Mouse (Mus musculus): ENCODE results near the gene Dtnbp1.

DNA sequence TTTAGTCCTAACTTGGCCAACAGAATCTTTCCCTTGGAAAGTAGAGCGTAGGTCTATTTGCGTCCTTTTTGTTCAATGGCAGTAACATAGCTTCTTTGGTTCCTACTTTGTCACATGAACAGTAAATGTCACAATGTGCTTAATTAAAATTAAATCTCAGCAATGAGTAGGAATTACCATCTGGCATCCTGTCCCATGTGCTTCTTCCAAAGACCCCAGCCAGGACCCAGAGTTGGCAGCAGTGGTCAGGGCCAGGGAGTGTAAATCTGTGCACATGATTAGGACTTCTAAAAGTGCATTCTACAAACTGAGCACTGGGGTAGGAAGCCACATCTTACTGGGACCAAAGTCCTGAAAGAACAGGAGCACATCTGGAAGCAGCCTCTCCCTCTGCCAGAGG, 83.7 kb downstream of the Dtnbp1 start:
- TF ChIP-seq CEBPB (IDR thresholded peaks at IDR 0.05; ENCODE audit: insufficient read depth, poor library complexity, severe bottlenecking) (no peak), POLR2A (IDR thresholded peaks at IDR 0.05; ENCODE audit: insufficient read length, low read depth) (no peak), TCF3 (IDR thresholded peaks at IDR 0.05; ENCODE audit: insufficient read length, low read depth) (no peak), MAX (IDR thresholded peaks at IDR 0.05; ENCODE audit: low read depth) (no peak), TCF12 (IDR thresholded peaks at IDR 0.05; ENCODE audit: insufficient read depth, poor library complexity, severe bottlenecking) (no peak), MYOG (IDR thresholded peaks at IDR 0.05; ENCODE audit: control insufficient read depth in 1 of 3, insufficient read depth in 1 of 3, insufficient read length in 2 of 3, low read depth in 2 of 3) (no peak), E2F4 (IDR thresholded peaks at IDR 0.05; ENCODE audit: insufficient read depth) (no peak), POLR2AphosphoS2 (IDR thresholded peaks at IDR 0.05; ENCODE audit: insufficient read length, low read depth) (no peak), MYOD1 (IDR thresholded peaks at IDR 0.05; ENCODE audit: control insufficient read depth in 1 of 3, insufficient read length in 2 of 3, low read depth in 2 of 3) (no peak)
